Mouse (Mus musculus): Measurements from ENCODE around the gene Fam84b.
"Not testable (repeated sequence)": the region's sequence is repeated elsewhere in the genome, so short reads cannot be mapped to it uniquely, and the experiment has no call there.

The Fam84b gene

GRCm38 (mm10) chr15:60853231-60853999, at the start of gene Fam84b:
TSS of gene Fam84b (minus strand) at chr15:60853778.
- DNase-seq (ENCODE audit: extremely low read depth, low read depth, low spot score), result peak; percentile 52

DNA sequence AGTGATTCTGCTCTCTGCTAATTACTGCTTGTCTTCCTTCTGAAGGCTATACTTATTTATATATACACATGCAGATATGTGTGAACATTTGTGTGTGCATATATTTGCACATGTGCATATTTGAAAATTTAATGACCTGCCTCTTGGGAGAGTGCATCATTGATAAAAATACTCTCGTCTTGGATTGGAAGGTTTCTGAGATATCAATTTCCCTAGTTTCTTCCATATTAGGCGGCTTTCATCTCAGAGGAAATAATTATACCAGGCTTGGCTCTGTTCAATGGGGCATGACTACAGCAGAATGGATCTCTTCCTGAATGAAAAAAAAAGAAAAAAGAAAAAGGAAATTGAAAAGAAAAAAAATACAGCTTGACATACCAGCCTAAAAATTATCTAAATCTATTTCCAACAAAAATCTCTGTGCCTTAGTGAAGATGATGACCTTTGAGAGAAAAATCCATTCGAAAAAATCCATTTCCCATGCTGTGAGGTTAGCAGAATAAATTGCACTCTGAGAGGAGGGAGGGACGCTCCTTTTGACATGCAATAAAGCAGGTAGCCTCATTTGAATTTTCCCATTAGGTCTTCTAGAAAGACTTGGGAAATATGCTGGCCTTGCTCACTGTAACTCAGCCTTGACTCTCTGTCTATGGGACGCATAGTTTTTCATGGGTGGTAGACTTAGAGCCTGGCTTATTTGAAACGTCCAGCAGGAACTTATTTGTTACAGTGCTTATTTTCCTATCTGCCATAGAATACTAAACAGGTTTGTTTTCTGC, 44.8 kb upstream of the Fam84b start:
- DNase-seq (ENCODE audit: extremely low read depth, low read depth, low spot score), result no peak

GRCm38 (mm10) chr15:60896040-60896439, 42.5 kb upstream of the Fam84b start:
- DNase-seq (ENCODE audit: extremely low read depth, low read depth, low spot score), result no peak

GRCm38 (mm10) chr15:60892976-60893463, 39.4 kb upstream of the Fam84b start:
- DNase-seq (ENCODE audit: extremely low read depth, low read depth, low spot score), result no peak

GRCm38 (mm10) chr15:60888724-60889123, 35.1 kb upstream of the Fam84b start:
- no peak for DNase-seq (ENCODE audit: extremely low read depth, low read depth, low spot score)

- no peak for DNase-seq (ENCODE audit: extremely low read depth, low read depth, low spot score)
Observed at GRCm38 (mm10) chr15:60875721-60876120, 22.1 kb upstream of the Fam84b start.

DNA sequence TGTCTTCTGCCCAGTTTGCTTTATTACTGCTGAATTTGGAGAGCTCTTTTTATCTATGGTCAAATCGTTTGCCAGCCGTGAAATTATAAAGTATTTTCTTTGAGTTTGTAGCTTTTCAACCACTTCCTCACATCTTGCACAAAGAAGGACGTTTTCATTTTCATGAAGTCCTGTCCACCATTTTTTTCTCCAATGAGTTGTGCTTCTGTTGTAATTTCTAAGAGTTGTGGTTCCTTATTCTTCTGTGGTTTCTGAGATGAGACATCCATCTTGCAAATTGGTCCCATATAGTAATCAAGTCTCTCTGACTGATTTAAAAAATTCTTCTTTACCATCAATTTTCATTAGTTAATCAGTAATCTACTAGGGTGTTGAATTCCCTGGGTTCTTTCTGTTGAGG, 8.8 kb upstream of the Fam84b start:
- no peak for DNase-seq (ENCODE audit: extremely low read depth, low read depth, low spot score)

DNA sequence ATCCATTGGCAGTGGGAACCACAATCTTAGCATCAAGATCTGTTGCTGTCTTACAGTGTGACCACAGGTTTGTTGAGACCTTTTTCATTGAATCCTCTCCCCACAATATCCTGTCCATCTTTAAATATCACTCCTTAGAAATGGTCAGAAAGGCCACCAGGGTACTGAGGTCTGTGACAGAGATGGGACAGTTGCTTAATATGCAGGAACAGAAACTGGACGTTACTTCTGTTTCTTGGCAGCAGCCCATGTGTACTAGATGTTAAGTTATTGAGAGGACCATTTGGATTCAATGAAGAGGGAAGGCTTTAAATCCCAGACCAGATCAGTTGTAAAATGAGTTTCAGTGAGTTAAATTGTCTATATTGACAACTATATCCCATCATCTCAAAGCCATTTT, 1.5 kb upstream of the Fam84b start:
- no peak for DNase-seq (ENCODE audit: extremely low read depth, low read depth, low spot score)

GRCm38 (mm10) chr15:60854151-60854550, 573 bp upstream of the Fam84b start:
- no peak for DNase-seq (ENCODE audit: extremely low read depth, low read depth, low spot score)

- DNase-seq (ENCODE audit: extremely low read depth, low read depth, low spot score), result no peak
Observed at GRCm38 (mm10) chr15:60848630-60849029, 4.9 kb downstream of the Fam84b start.

GRCm38 (mm10) chr15:60846291-60846690, 7.3 kb downstream of the Fam84b start:
- no peak for DNase-seq (ENCODE audit: extremely low read depth, low read depth, low spot score)

GRCm38 (mm10) chr15:60845886-60846285, 7.7 kb downstream of the Fam84b start:
- DNase-seq (ENCODE audit: extremely low read depth, low read depth, low spot score), result no peak

- no peak for DNase-seq (ENCODE audit: extremely low read depth, low read depth, low spot score)
Observed at GRCm38 (mm10) chr15:60841785-60842184, 11.8 kb downstream of the Fam84b start.

- not testable (repeated sequence) for DNase-seq (ENCODE audit: extremely low read depth, low read depth, low spot score)
Observed at GRCm38 (mm10) chr15:60841312-60841711, 12.3 kb downstream of the Fam84b start.

DNA sequence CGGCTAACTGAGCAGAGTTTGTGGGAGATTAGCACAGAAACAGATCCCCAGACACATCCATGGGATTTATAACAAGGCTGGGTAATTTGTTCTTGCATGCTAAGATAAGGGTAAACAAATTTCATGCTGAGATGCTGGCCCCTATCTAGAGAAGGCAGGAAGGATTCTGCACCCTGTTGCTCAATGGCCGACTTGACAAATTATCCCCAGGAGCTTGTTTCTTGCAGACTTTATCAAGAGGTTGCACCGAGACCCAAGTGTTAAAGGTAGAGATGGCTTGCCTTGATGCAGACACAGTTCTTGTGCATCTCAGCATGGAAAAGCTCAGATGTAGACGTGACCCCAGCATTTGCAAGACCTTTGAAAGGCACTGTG, 13.3 kb downstream of the Fam84b start:
- no peak for DNase-seq (ENCODE audit: extremely low read depth, low read depth, low spot score)

DNA sequence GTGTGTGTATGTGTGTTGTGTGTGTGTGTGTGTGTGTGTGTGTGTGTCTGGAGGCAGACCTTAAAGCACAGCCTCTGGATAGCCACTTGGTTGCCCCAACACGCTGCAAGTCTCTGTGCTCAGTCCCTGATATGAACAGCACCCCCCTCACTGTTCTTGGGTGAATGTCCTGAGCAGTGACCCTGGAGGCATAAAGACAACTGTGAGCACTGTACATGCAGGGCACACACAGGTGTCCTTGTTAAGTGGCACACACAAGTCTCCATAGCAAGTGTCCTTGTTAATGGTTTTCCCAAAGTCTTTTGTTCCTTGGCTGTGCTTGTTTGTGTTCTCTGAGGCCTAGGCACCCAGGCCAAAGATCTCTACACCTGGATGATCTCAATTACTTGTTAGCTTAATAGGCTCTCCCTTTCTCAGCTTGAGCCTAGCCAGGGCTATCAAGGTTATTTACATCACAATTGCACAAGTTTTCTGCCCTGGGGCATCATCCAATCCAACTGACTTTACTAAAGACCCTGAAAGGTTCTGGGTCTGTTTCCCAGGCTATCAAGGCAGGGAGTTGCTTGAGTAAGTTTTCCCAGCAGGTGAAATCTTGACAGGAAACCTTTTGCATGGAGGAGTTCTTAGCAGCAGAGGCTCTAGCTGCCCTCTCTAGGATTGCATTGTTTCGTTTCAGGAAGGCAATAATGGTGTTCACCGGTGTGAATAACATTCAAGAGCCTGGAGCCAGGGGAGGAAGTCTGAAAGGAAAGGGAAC, 13.9 kb downstream of the Fam84b start:
- no peak for DNase-seq (ENCODE audit: extremely low read depth, low read depth, low spot score)

GRCm38 (mm10) chr15:60838135-60838534, 15.4 kb downstream of the Fam84b start:
- no peak for DNase-seq (ENCODE audit: extremely low read depth, low read depth, low spot score)

GRCm38 (mm10) chr15:60837719-60838118, 15.9 kb downstream of the Fam84b start:
- no peak for DNase-seq (ENCODE audit: extremely low read depth, low read depth, low spot score)

- no peak for DNase-seq (ENCODE audit: extremely low read depth, low read depth, low spot score)
Observed at GRCm38 (mm10) chr15:60836321-60836720, 17.3 kb downstream of the Fam84b start.

GRCm38 (mm10) chr15:60834598-60835571, 18.7 kb downstream of the Fam84b start:
- no peak for DNase-seq (ENCODE audit: extremely low read depth, low read depth, low spot score)

Data from fat pad, adult 2 months (tissue).